In the genomic region with DNA sequence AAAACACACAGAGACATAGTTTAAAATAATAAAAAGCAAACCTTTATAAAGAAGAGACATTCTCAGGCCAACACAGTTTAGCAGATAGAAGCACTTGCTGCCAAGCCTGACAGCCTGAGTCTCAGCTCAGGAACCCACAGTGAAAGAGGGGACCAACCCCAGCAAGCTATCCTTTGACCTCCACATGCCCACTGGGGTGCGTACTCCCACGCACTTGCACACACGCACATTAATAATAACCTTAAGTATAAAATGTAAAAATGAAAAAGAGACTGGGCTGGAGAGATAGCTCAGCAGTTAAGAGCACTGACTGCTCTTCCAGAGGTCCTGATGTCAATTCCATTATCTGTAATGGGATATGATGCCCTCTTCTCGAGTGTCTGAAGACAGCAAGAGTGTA, we compare ENCODE assay signal across 31 mouse cellular contexts. TPM values are rescaled to one million over a fixed set of nuclear protein-coding genes. Genes with fewer than 3 reads are reported as not detected.
"Had no signal": no experiment of that assay in that cellular context is flagged by ENCODE, and none has a peak within 500 bp of the region (broad histone marks: within the 10 kb centered on the region; RNA-seq: fewer than 3 reads in every experiment).

No protein-coding gene starts in this region.

RNA-seq across cellular contexts. Expression of a gene that starts 13.8 kb away (rescaled TPM):
- total RNA-seq: gastrocnemius, adult 2 months; gastrocnemius, postnatal 36 days; granulocyte monocyte progenitor cell, adult 5-6 weeks; layer of hippocampus, adult 18-20 months; layer of hippocampus, adult 8-10 months; layer of hippocampus, postnatal 14 days; layer of hippocampus, postnatal 36 days; left cerebral cortex, adult 18-20 months; left cerebral cortex, postnatal 10 days; left cerebral cortex, postnatal 25 days; left cerebral cortex, postnatal 4 days; liver, adult 2 months had no signal
- polyA plus RNA-seq: heart, adult 2 months; heart, embryonic 14.5 days; heart, embryonic 16.5 days; hindbrain, embryonic 10.5 days; hindbrain, embryonic 12.5 days; hindbrain, embryonic 14.5 days; hindbrain, embryonic 16.5 days; inflammation-experienced regulatory T-cells, adult 6 months; intestine, embryonic 15.5 days; intestine, postnatal 0 days; kidney, adult 2 months; kidney, embryonic 15.5 days; large intestine, adult 2 months; limb, embryonic 11.5 days; limb, embryonic 13.5 days; liver, adult 2 months had no signal

RNA-seq across cellular contexts. Expression of a gene that starts 41.8 kb away (rescaled TPM):
- total RNA-seq: gastrocnemius, adult 2 months; gastrocnemius, postnatal 10 days; gastrocnemius, postnatal 36 days; granulocyte monocyte progenitor cell, adult 5-6 weeks; heart, adult 2 months; heart, postnatal 10 days; heart, postnatal 25 days; liver, adult 2 months had no signal
- polyA plus RNA-seq: heart, adult 2 months; heart, embryonic 12.5 days; heart, embryonic 14.5 days; hindbrain, embryonic 10.5 days; hindbrain, embryonic 12.5 days; kidney, adult 2 months; large intestine, adult 2 months; liver, adult 2 months had no signal
